Mouse (Mus musculus): Measurements from ENCODE around the gene Ralb. TPM values are rescaled to one million over a fixed set of nuclear protein-coding genes. Genes with fewer than 3 reads are reported as not detected.

Ralb gene
- polyA plus RNA-seq, 1 experiment: 26.0 TPM

DNA sequence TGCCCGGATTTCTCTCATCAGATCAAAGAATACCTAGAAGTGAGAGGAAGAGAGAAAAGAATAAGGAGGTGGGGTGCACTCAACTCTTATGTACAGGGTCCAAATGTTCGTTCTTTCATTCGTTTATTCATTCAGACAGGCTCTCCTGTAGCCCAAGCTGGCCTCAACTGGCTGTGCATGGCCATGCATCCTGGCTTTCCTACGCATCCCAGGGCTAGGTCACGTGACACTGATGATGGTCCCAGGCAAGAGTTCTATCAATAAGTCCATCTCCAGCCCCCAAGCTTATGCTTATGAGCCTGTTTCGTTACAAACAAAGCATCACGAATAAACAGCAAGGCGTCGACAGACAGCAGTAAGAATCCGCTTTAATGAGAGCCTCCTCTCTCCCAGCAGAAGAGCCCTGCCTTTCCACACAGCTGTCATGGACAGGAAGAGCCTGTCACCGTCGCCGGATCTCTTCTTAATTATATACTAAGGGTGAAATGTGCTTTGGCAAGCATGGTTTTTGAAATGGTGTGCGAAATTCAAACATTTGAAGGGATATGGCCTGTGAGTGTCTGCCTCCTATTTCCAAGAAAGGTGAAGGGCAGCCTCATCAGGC, 32.7 kb downstream of the Ralb start:
- no peak overlapping the region for H3K4me2 ChIP-seq (ENCODE audit: low read depth)
- TF ChIP-seq TCF3 (IDR thresholded peaks at IDR 0.05; ENCODE audit: insufficient read length, low read depth) (no peak), SRF (IDR thresholded peaks at IDR 0.05; ENCODE audit: control insufficient read depth, insufficient read length, low read depth) (no peak), CEBPB (IDR thresholded peaks at IDR 0.05; ENCODE audit: insufficient read depth, poor library complexity, severe bottlenecking) (no peak), TCF12 (IDR thresholded peaks at IDR 0.05; ENCODE audit: insufficient read depth, poor library complexity, severe bottlenecking) (no peak), REST (IDR thresholded peaks at IDR 0.05; ENCODE audit: insufficient read depth, insufficient read length) (no peak), MYOD1 (IDR thresholded peaks at IDR 0.05; ENCODE audit: control insufficient read depth in 1 of 3, insufficient read length in 2 of 3, low read depth in 2 of 3) (no peak), POLR2A (IDR thresholded peaks at IDR 0.05; ENCODE audit: insufficient read length, low read depth) (no peak), MAX (IDR thresholded peaks at IDR 0.05; ENCODE audit: low read depth) (no peak), E2F4 (IDR thresholded peaks at IDR 0.05; ENCODE audit: insufficient read depth) (no peak), POLR2AphosphoS2 (IDR thresholded peaks at IDR 0.05; ENCODE audit: insufficient read length, low read depth) (no peak), MYOG (IDR thresholded peaks at IDR 0.05; ENCODE audit: control insufficient read depth in 1 of 3, insufficient read depth in 1 of 3, insufficient read length in 2 of 3, low read depth in 2 of 3) (no peak), USF1 (IDR thresholded peaks at IDR 0.05; ENCODE audit: low read depth) (no peak)
- H3K36me3 ChIP-seq (ENCODE audit: control insufficient read depth, insufficient read depth): peaks cover 20% of the 10 kb centered on the region

GRCm38 (mm10) chr1:119463386-119463785, 41.2 kb downstream of the Ralb start:
- no peaks in the 10 kb centered on the region for H3K27me3 ChIP-seq (ENCODE audit: control insufficient read depth, insufficient read depth, insufficient read length)
- H3K79me2 ChIP-seq (ENCODE audit: control insufficient read depth, insufficient read depth): no peaks in the 10 kb centered on the region
- no peaks in the 10 kb centered on the region for H3K36me3 ChIP-seq (ENCODE audit: control insufficient read depth, insufficient read depth)
- H3K4me2 ChIP-seq (ENCODE audit: low read depth): no peak overlapping the region
- H3K4me3 ChIP-seq: no peak overlapping the region
- TF ChIP-seq TCF3 (IDR thresholded peaks at IDR 0.05; ENCODE audit: insufficient read length, low read depth) (no peak), TCF12 (IDR thresholded peaks at IDR 0.05; ENCODE audit: insufficient read depth, poor library complexity, severe bottlenecking) (no peak), USF1 (IDR thresholded peaks at IDR 0.05; ENCODE audit: low read depth) (peak; percentile 81), MYOD1 (IDR thresholded peaks at IDR 0.05; ENCODE audit: control insufficient read depth in 1 of 3, insufficient read length in 2 of 3, low read depth in 2 of 3) (no peak)
- no peak overlapping the region for H3ac ChIP-seq (ENCODE audit: control insufficient read depth, insufficient read length)

More for the DNA sequence above, 32.7 kb downstream of the Ralb start:
- Histone ChIP-seq H3K4me3 (no peak overlapping the region), H3ac (ENCODE audit: control insufficient read depth, insufficient read length) (no peak overlapping the region), H3K79me2 (ENCODE audit: control insufficient read depth, insufficient read depth) (no peaks in the 10 kb centered on the region), H3K27me3 (ENCODE audit: control insufficient read depth, insufficient read depth, insufficient read length) (no peaks in the 10 kb centered on the region)

DNA sequence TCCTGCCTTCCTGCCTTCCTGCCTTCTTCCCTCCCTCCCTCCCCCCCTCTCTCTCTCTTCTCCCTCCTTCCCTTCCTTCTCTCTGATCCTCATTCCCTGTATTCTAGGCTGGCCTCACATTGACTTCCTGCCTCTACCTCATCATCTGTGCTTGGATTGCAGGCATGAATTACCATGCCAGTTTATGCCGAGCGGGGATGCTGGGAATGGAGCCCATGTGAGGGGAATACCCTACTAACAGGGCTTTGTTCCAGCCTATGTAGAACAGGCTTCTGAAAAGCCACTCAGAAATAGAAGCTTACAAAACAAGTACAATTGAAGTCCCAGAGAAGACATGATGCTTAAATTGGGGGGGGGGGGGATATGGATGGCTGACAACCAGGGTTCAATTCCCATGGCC, 44.5 kb downstream of the Ralb start:
- Histone ChIP-seq H3ac (ENCODE audit: control insufficient read depth, insufficient read length) (no peak overlapping the region), H3K27me3 (ENCODE audit: control insufficient read depth, insufficient read depth, insufficient read length) (no peaks in the 10 kb centered on the region), H3K4me2 (ENCODE audit: low read depth) (no peak overlapping the region), H3K79me2 (ENCODE audit: control insufficient read depth, insufficient read depth) (no peaks in the 10 kb centered on the region), H3K4me3 (no peak overlapping the region), H3K36me3 (ENCODE audit: control insufficient read depth, insufficient read depth) (no peaks in the 10 kb centered on the region)
- no peak for TF ChIP-seq CEBPB (IDR thresholded peaks at IDR 0.05; ENCODE audit: insufficient read depth, poor library complexity, severe bottlenecking)
- TF ChIP-seq POLR2AphosphoS2 (IDR thresholded peaks at IDR 0.05; ENCODE audit: insufficient read length, low read depth): no peak
- TF ChIP-seq TCF3 (IDR thresholded peaks at IDR 0.05; ENCODE audit: insufficient read length, low read depth): no peak
- no peak for TF ChIP-seq REST (IDR thresholded peaks at IDR 0.05; ENCODE audit: insufficient read depth, insufficient read length)
- TF ChIP-seq USF1 (IDR thresholded peaks at IDR 0.05; ENCODE audit: low read depth): no peak
- TF ChIP-seq POLR2A (IDR thresholded peaks at IDR 0.05; ENCODE audit: insufficient read length, low read depth): no peak
- TF ChIP-seq TCF12 (IDR thresholded peaks at IDR 0.05; ENCODE audit: insufficient read depth, poor library complexity, severe bottlenecking): no peak
- no peak for TF ChIP-seq MYOG (IDR thresholded peaks at IDR 0.05; ENCODE audit: control insufficient read depth in 1 of 3, insufficient read depth in 1 of 3, insufficient read length in 2 of 3, low read depth in 2 of 3)
- no peak for TF ChIP-seq MAX (IDR thresholded peaks at IDR 0.05; ENCODE audit: low read depth)
- TF ChIP-seq E2F4 (IDR thresholded peaks at IDR 0.05; ENCODE audit: insufficient read depth): no peak
- no peak for TF ChIP-seq SRF (IDR thresholded peaks at IDR 0.05; ENCODE audit: control insufficient read depth, insufficient read length, low read depth)
- TF ChIP-seq MYOD1 (IDR thresholded peaks at IDR 0.05; ENCODE audit: control insufficient read depth in 1 of 3, insufficient read length in 2 of 3, low read depth in 2 of 3): no peak

DNA sequence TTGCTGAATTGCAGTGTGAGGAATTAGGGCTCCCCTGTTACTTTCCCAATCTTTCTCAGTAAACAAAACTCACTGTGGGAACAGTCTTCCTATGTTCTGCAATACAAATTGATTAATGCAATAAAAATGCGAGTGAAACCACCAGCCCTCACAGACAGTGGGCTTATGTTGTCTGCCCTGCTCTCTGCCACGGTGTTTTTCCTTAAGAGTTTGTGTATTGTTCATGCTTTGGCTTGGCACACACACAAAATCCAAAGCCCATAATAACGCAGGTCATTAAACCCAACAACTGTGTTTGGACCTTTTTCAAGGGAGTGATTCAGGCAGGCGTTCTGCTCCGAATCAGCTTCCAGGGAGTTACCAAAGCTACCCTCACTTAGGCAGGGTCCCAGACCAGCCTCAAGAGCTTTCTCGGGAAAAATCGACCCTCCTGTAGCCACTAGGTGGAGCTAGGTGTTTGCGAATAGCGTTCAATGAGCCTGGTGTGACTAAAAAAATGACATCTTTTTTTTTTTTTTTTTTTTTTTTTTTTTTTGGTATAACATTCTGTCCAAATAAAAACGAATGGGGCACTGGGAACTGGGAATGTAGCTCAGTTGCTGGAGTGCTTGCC, 46.5 kb downstream of the Ralb start:
- H3K79me2 ChIP-seq (ENCODE audit: control insufficient read depth, insufficient read depth): no peaks in the 10 kb centered on the region
- no peak for TF ChIP-seq POLR2AphosphoS2 (IDR thresholded peaks at IDR 0.05; ENCODE audit: insufficient read length, low read depth)
- TF ChIP-seq REST (IDR thresholded peaks at IDR 0.05; ENCODE audit: insufficient read depth, insufficient read length): no peak
- TF ChIP-seq TCF3 (IDR thresholded peaks at IDR 0.05; ENCODE audit: insufficient read length, low read depth): no peak
- TF ChIP-seq SRF (IDR thresholded peaks at IDR 0.05; ENCODE audit: control insufficient read depth, insufficient read length, low read depth): no peak
- TF ChIP-seq CEBPB (IDR thresholded peaks at IDR 0.05; ENCODE audit: insufficient read depth, poor library complexity, severe bottlenecking): no peak
- no peak for TF ChIP-seq TCF12 (IDR thresholded peaks at IDR 0.05; ENCODE audit: insufficient read depth, poor library complexity, severe bottlenecking)
- TF ChIP-seq USF1 (IDR thresholded peaks at IDR 0.05; ENCODE audit: low read depth): no peak
- no peak for TF ChIP-seq E2F4 (IDR thresholded peaks at IDR 0.05; ENCODE audit: insufficient read depth)
- TF ChIP-seq MYOD1 (IDR thresholded peaks at IDR 0.05; ENCODE audit: control insufficient read depth in 1 of 3, insufficient read length in 2 of 3, low read depth in 2 of 3): no peak
- no peak for TF ChIP-seq POLR2A (IDR thresholded peaks at IDR 0.05; ENCODE audit: insufficient read length, low read depth)
- TF ChIP-seq MYOG (IDR thresholded peaks at IDR 0.05; ENCODE audit: control insufficient read depth in 1 of 3, insufficient read depth in 1 of 3, insufficient read length in 2 of 3, low read depth in 2 of 3): no peak
- TF ChIP-seq MAX (IDR thresholded peaks at IDR 0.05; ENCODE audit: low read depth): no peak
- no peak overlapping the region for H3K4me3 ChIP-seq
- H3K4me2 ChIP-seq (ENCODE audit: low read depth): peak overlapping the region; percentile 96
- no peaks in the 10 kb centered on the region for H3K27me3 ChIP-seq (ENCODE audit: control insufficient read depth, insufficient read depth, insufficient read length)
- no peaks in the 10 kb centered on the region for H3K36me3 ChIP-seq (ENCODE audit: control insufficient read depth, insufficient read depth)
- H3ac ChIP-seq (ENCODE audit: control insufficient read depth, insufficient read length): no peak overlapping the region

All from myocyte (in vitro differentiated cells).